Mouse (Mus musculus) cerebellum, postnatal 4 days (tissue): ENCODE data around the gene Lin54.
"Not testable (repeated sequence)": the region's sequence is repeated elsewhere in the genome, so short reads cannot be mapped to it uniquely, and the experiment has no call there.

ENCODE experiments used
- DNase-seq, 2 experiments: peaks; one replicate each; pipeline ENCODE4 v3.0.0; 2022; ENCODE audit warnings: low spot score in 2 of 2, mixed read lengths in 1 of 2

Lin54 gene

DNA sequence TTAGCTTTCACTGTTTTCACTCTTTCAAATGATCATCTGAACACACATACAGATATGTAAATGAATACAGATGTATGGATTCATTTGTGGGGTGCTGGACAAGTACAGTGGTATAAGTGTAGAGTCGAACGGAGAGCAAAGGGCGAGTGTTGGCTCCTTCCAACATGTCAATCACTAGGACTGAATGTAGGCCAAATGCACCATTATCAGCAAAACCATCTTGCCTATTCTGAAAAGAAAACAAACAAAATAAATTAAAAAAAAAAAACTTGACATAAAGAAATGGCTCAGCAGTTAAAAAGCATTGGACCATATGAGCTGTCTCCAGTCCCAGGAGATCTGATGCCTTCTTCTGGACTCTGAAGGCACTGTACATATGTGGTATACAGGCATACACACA is 12.2 kb downstream of the Lin54 start:
- no peak for DNase-seq

DNA sequence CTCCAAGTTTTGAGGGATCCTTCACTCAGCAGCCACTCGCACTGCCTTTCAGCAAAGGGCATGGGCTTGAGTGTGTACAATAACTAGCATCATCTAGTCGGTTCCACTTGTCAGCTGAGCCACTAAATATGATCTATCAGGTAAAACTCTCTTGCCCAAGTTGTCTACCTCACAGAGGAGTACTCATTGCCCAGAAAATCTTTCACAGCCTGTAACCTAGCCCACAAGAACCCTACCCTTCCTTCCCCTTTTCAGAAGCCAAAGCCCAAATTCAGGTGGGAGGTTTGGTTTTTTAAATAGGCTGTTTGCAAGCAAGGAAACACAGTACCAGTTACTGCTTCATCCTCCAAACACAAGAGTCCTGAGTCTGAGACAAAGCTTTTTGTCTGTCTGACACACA is 13.3 kb downstream of the Lin54 start:
- DNase-seq = no peak

- no peak for DNase-seq
These were observed 16.9 kb downstream of the Lin54 start for GRCm38 (mm10) chr5:100483569-100483968.

DNA sequence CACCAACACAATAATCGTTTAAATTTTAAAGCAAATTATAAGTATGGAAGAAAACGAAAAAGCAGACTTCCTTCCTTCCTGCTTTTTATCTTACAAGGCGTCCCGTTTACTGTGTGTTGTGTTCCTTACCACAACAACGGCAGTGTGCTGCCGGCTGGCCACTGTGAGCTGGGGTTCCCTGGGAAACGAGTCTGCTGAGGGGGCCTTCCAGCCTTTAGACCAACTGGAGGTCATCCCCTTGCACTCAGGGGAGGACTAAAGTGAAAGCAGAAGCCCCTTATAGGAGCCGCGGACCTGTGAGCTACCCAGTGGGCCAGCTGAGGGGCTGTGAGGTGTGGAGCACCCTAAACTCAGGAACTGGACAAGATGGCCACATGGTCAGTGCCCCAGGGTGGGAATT is 22.8 kb downstream of the Lin54 start:
- no peak for DNase-seq

DNA sequence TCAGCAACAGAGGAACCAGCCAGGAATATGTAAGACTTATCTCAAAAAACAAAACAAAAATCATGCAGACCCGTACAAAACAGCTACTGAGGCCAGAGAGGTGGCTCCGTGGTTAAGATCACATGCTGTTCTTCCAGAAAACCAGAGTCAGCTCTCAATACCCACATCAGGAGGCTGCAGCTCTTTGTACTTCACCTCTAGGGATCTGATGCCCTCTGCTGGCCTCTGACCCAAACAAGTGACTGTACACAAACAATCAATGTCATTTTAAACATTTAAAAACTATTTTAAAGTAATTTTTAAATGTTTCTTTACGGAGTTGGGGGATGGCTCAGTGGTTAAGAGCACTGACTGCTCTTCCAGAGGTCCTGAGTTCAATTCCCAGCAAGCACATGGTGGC is 24.1 kb downstream of the Lin54 start:
- no peak for DNase-seq

- no peak for DNase-seq
These were observed 33.1 kb downstream of the Lin54 start for GRCm38 (mm10) chr5:100467336-100467735.

DNA sequence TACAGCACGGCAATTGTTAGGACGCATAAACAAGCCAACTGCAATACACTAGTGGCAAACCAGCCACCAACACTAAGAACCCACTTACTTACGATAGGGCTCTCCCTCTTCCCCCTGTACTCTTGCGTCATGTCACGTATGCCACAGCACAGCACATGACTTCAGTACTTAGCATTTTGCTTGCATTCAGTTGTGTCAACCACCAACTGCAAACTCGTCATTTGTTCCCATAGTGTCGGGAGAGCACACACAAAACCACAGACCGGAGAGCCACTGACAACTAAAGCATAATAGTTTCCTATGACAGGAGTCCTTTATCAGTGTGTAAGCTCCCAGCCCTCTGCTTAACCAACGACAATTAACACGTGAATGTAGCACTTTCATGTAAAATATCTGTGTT is 33.8 kb downstream of the Lin54 start:
- DNase-seq = no peak

DNA sequence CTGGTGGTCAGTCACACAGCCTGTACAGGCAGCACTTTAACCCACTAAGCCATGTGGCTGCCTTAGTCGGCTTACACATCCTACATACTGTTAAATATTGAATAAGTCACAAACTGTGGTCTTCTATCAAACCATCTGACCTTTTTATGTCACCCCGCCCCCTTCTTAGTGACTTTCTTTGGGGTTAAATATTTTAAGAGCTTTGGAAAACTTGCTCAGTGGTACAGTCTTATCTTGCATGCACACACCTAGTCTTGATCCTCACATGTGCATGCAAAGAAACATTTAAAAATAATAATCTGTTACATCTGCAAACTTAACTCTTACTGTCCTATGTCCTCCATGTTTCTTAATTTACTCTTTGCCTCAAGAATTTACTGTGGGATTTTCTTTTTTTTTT is 38.1 kb downstream of the Lin54 start:
- DNase-seq = no peak

- DNase-seq = no peak
These were observed 38.9 kb downstream of the Lin54 start for GRCm38 (mm10) chr5:100461526-100461925.

DNA sequence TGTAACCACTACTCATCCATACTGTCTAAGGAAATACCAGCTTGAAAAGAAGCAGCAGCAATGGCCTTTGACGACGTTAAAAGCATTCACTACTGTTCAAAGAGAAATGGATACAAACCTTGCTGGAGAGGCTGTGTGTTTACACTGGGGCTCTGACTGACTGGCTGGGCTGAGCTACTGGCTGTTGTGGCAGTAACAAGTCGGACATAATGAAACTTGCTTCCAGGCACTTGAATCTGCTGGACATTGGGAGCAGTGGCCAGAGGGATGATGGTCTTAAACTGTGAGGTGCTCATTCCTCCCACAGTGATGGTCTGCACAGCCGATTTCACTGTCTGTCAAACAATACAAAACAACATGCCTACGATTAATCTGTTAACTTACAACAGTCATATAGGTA is 41.0 kb downstream of the Lin54 start:
- no peak for DNase-seq

DNA sequence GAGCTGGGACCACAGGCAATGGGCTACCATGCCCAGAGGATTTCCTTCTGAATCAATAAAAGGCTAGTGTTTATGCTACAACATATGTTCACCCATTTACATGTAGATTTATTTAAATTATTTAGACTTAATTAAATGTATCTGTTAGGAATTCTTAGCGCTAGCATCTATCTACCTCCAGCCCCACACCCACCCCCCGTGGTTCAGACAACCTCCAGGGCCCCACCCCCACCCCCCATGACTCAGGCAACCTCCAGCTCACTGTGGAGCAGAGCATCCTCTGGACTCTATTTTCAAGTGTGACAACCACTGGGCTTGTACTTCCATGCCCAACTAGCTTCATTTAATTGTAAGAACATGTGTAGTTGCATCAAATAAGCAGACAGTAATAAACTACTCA is 48.6 kb downstream of the Lin54 start:
- no peak for DNase-seq

DNA sequence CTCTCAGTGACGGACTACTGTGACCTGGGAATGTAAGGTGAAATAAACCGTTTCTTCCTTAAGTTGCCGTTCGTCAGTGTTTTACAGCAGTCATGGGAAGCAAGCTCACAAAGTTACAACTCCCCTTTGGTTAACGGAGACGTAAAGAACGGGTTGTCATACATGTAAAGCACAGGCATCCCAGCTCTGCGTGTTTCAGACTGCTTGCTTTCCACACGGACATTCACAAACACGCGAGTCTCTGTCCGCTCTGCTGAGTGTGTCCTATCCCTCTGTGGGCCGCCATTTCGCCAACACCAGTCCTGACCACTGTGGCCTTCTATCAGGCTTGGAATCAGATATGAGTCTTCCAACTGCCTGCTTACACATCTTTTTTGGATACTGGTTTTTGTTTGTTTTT is 61.6 kb downstream of the Lin54 start:
- no peak for DNase-seq

GRCm38 (mm10) chr5:100437917-100438316 is 62.5 kb downstream of the Lin54 start:
- no peak for DNase-seq

- no peak for DNase-seq
These were observed 63.4 kb downstream of the Lin54 start for GRCm38 (mm10) chr5:100437086-100437485.

DNA sequence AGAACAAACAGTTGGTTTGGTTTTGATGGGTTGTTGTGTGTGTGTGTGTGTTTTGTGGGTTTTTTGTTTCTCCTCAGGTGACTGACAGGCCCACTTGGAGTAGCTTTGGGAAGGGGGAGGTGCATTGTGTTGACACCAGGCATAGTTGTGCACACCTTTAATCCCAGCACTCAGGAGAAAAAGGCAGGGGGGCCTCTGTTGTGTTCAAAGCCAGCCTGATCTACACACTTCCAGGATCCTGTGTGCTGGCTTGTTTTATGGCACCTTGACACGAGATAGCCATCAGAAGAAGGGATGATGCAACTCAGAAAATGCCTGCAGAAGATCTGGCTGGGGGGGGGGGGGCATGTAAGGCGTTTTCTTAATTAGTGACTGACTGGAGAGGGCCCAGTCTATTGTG is 69.5 kb downstream of the Lin54 start:
- no peak for DNase-seq

DNA sequence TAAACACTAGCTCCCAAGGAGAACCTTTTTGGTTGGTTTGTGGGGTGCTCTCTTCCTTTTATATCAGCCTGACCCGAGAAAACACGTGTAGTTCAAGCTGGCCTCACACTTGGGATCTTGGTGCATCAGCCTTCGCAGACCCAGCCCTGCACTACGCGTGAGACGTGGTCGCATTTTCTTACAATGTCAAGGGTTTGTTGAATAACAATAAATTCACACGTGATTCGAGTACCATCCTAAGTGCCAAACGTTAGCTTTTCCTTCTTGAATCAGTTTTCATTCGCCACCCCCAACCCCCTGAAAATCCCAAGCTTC is 70.4 kb downstream of the Lin54 start:
- no peak for DNase-seq

DNA sequence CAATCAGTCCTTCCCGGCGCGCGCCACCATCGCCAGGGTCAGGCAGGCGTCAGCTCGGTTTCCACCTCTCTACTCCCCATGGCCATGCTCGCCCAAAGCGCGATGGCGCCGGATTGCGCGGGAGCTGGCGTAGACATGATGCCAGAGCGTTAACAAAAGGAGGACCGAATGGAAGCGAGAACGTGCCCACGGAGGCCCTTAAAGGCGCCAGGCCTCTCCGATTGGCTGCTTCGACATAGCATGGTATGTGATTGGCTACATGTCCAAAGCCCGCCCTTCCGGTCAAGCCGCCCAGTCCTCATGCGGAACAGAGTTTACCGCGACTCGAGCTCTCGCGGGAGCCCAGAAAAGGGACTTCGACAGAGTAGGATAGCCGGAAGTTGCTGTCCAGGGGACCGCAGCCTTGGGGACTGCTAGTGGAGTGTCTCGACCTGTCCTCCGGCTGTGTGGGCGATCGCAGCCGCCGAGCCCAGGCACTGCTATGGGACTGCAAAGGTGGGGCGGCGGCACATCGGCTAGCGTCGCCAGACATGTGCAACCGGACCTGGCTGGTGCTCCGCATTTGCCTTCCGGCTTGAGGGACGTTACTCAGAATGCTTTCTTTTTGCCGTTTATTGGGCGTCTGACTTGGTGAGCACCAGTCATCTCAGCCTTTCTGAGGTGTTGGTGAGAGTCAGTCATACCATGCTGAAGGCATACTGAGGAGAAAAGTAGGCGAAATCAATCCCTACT is 70.9 kb downstream of the Lin54 start:
- peak; percentile 74 to 89 for DNase-seq

- DNase-seq = no peak
These were observed 71.6 kb downstream of the Lin54 start for GRCm38 (mm10) chr5:100428734-100429343.

DNA sequence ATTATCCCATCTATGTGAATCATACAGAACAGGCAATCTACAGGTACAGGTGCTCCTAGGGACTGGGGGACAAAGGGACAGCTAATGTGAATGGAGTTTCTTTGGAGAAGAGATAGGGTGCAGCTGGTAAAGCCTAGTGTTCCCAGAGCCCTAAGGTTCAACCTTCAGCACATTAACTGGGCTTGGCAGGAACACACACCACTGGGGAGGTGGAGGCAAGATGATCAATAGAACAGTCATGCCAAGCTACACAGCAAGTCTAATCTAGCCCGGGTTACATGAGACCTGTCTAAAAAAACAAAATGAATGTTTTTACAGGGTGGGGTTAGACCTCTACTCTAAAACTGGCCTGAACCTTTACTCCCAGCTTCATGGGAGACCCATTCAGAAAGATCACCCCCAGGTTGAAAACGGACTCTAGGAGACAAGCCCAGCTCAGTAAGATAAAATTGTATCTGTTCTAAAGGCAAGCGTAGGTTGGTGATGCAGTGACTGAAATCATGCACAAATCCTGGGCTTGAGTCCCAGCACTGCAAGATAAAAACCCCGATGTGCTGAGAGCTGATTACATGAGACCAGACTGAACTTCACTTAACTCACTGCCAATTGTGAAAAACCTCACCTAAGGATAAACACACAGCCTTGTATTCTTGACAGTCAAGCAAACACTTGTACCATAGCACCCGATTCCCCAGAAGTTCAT is 72.3 kb downstream of the Lin54 start:
- DNase-seq = no peak

DNA sequence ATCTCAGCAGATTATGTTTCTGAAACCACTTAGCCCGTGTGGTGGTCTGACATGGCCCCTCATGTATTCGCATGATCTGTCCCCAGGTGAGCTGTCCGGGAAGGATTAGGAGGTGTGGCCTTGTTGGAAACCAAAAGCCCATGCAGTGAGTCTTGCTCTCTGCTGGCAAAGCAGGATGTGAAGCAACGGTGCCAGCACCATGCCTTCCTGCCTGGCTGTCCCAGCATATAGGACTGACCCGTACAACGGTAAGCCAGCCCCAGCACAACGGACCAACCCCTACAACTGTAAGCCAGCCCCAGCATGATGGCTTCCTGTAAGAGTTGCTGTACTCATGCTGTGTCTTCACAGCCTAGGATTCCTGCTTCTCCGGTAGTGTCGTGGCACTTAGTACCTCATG is 73.2 kb downstream of the Lin54 start:
- DNase-seq = no peak

DNA sequence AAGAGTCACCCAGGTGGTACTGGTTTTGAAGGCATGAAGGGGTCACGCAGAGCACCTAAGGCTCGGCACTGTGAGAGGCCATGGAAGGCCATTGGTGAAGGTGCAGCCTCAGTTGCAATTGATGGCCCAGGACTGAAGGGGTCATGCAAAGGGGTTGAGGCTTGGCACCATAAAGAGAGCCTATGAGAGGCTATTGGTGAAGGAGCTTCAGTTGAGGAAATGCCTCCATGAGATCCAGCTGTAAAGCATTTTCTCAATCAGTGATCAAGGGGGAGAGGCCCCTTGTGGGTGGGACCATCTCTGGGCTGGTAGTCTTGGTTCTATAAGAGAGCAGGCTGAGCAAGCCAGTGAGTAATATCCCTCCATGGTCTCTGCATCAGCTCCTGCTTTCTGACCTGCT is 74.6 kb downstream of the Lin54 start:
- not testable (repeated sequence) for DNase-seq

- no peak for DNase-seq
These were observed 76.2 kb downstream of the Lin54 start for GRCm38 (mm10) chr5:100424252-100424651.

DNA sequence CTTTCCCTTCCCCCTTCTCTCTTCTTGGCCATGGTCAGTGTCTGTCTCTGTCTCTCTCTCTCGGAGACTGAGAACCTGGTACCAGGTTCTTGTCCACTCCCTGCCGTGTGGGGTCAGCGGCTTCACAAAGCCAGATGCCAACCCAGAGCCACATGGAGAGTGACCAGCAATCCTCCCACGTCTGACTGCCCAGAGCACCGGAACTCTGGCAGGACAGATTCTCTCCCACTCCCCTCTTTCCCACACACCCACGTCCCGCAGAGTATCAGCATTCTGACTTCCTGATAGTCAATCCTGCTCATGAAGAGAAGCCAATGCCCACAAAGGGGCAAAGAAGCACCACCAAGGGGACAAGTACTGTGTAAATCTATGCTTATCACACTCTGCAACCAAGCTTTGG is 76.8 kb downstream of the Lin54 start:
- DNase-seq = no peak
